8 mouse cellular contexts compared by ENCODE assay signal in genomic region chr13:55444937-55445315, GRCm38 (mm10). TPM values are rescaled to one million over a fixed set of nuclear protein-coding genes. Genes with fewer than 3 reads are reported as not detected.
DNase-seq lines count a peak whose midpoint lies in the region; ATAC-seq and TF ChIP-seq lines count a peak whose summit lies in the region.

Grk6 (plus strand) TSS chr13:55445072.

- peak within 1 kb of the TSS; percentile 94 for H3K9ac ChIP-seq in MEL (ENCODE audit: control insufficient read depth, low read depth, low read length, poor library complexity, severe bottlenecking)
- peak within 1 kb of the TSS; percentile 81 for H3K9ac ChIP-seq in forebrain, postnatal 0 days
- peak within 1 kb of the TSS; percentile 97 for H3K9ac ChIP-seq in lung, embryonic 15.5 days

- no peak for TF ChIP-seq RAD21 in MEL (IDR thresholded peaks at IDR 0.05; ENCODE audit: low read depth, low read length)

- DNase-seq in MEL (ENCODE audit: low read depth, low spot score), result peak; percentile 99
- DNase-seq in cerebellum, adult 2 months, result peak; percentile 99 to 100
- DNase-seq in forebrain, postnatal 0 days, result peak; percentile 100
- DNase-seq in heart, postnatal 4 days, result peak; percentile 99
- peak; percentile 100 for DNase-seq in layer of hippocampus, adult 8-10 months (ENCODE audit: low spot score in 2 of 2)
- peak; percentile 100 for DNase-seq in ovary, adult 18-20 months (ENCODE audit: low spot score)
- DNase-seq in thymus, postnatal 0 days (ENCODE audit: low spot score), result peak; percentile 99

- no peaks in the 10 kb centered on the region for H3K27me3 ChIP-seq in MEL (ENCODE audit: control insufficient read depth in 1 of 2, insufficient read depth in 2 of 2, low read length in 2 of 2)
- H3K27me3 ChIP-seq in cerebellum, adult 2 months (ENCODE audit: control insufficient read depth, insufficient read depth, low read length), result no peaks in the 10 kb centered on the region
- no peaks in the 10 kb centered on the region for H3K27me3 ChIP-seq in forebrain, postnatal 0 days (ENCODE audit: insufficient read depth, low read length)
- H3K27me3 ChIP-seq in lung, embryonic 15.5 days, result no peaks in the 10 kb centered on the region

- ATAC-seq in forebrain, postnatal 0 days, result peak; percentile 95
- ATAC-seq in lung, embryonic 15.5 days (ENCODE audit: borderline replicate concordance, extremely low read depth, low FRiP score, low TSS enrichment), result peak; percentile 96

- no peak for TF ChIP-seq EP300 in MEL (IDR thresholded peaks at IDR 0.05; ENCODE audit: low read depth in 1 of 2, low read length in 2 of 2)

- H3K9me3 ChIP-seq in MEL (replicated peaks; ENCODE audit: insufficient read depth, low read length), result no peaks in the 10 kb centered on the region
- H3K9me3 ChIP-seq in forebrain, postnatal 0 days (ENCODE audit: low read length), result no peaks in the 10 kb centered on the region
- H3K9me3 ChIP-seq in lung, embryonic 15.5 days, result no peaks in the 10 kb centered on the region

- peaks cover 0 to 18% of the 10 kb centered on the region in 2 experiments; a peak in 2 of 4 replicates for H3K36me3 ChIP-seq in MEL (ENCODE audit: control insufficient read depth in 1 of 2, insufficient read depth in 2 of 2, low read length in 2 of 2)
- no peaks in the 10 kb centered on the region for H3K36me3 ChIP-seq in forebrain, postnatal 0 days (ENCODE audit: insufficient read depth)
- peaks cover 4% of the 10 kb centered on the region; the same call in 1 of the 2 replicates for H3K36me3 ChIP-seq in lung, embryonic 15.5 days

- H3K4me3 ChIP-seq in MEL (ENCODE audit: control insufficient read depth in 1 of 2, insufficient read depth in 1 of 2, low read depth in 2 of 2, low read length in 2 of 2), result peak within 1 kb of the TSS; percentile 80 to 83
- peak within 1 kb of the TSS; percentile 87 for H3K4me3 ChIP-seq in cerebellum, adult 2 months (replicated peaks; ENCODE audit: insufficient read depth, low read depth, low read length)
- peak within 1 kb of the TSS; percentile 86 for H3K4me3 ChIP-seq in forebrain, postnatal 0 days (ENCODE audit: low read depth, low read length)
- peak within 1 kb of the TSS; percentile 90 for H3K4me3 ChIP-seq in lung, embryonic 15.5 days

- peaks cover 32% of the 10 kb centered on the region for H3K79me2 ChIP-seq in MEL (ENCODE audit: control insufficient read depth, insufficient read depth, low read length, poor library complexity)

- peaks cover 7 to 31% of the 10 kb centered on the region in 2 experiments for H3K4me1 ChIP-seq in MEL (ENCODE audit: control insufficient read depth in 1 of 2, insufficient read depth in 2 of 2, low read length in 2 of 2)
- H3K4me1 ChIP-seq in cerebellum, adult 2 months (ENCODE audit: control insufficient read depth, insufficient read depth, low read length), result no peaks in the 10 kb centered on the region
- H3K4me1 ChIP-seq in forebrain, postnatal 0 days (ENCODE audit: insufficient read depth), result no peaks in the 10 kb centered on the region; the same call in 1 of the 2 replicates
- H3K4me1 ChIP-seq in lung, embryonic 15.5 days, result peaks cover 23% of the 10 kb centered on the region

- no peak for TF ChIP-seq CTCF in MEL (IDR thresholded peaks at IDR 0.05 in 2 of 3, conservative IDR thresholded peaks at IDR 0.05 in 1 of 3; ENCODE audit: control insufficient read depth in 1 of 3, insufficient read depth in 1 of 3, low read depth in 2 of 3, low read length in 3 of 3, poor library complexity in 1 of 3, severe bottlenecking in 1 of 3)
- TF ChIP-seq CTCF in cerebellum, adult 2 months (IDR thresholded peaks at IDR 0.05; ENCODE audit: borderline replicate concordance, insufficient read depth, low read depth, low read length), result no peak
- TF ChIP-seq CTCF in forebrain, postnatal 0 days (IDR thresholded peaks at IDR 0.05; ENCODE audit: low read depth), result no peak

- WGBS in cerebellum, adult 2 months, result 0% methylated on average over 32 of the region's 35 CpGs
- 1% methylated on average over 30 of the region's 35 CpGs for WGBS in forebrain, postnatal 0 days
- under 1% methylated on average over 35 of the region's 35 CpGs for WGBS in lung, embryonic 15.5 days

- H3K4me2 ChIP-seq in forebrain, postnatal 0 days (ENCODE audit: low read depth), result peak within 1 kb of the TSS; percentile 84
- peak within 1 kb of the TSS; percentile 62 for H3K4me2 ChIP-seq in lung, embryonic 15.5 days

- TF ChIP-seq POLR2A in MEL (IDR thresholded peaks at IDR 0.05; ENCODE audit: control insufficient read depth in 1 of 2, insufficient read depth in 1 of 2, low read depth in 1 of 2, low read length in 2 of 2, poor library complexity in 1 of 2), result no peak
- TF ChIP-seq POLR2A in cerebellum, adult 2 months (IDR thresholded peaks at IDR 0.05; ENCODE audit: borderline replicate concordance, insufficient read depth, low read length), result no peak

- H3K27ac ChIP-seq in MEL (ENCODE audit: control insufficient read depth, low read depth, low read length), result peak within 1 kb of the TSS; percentile 85
- H3K27ac ChIP-seq in cerebellum, adult 2 months (ENCODE audit: insufficient read depth, low read length), result peak within 1 kb of the TSS; percentile 81
- peak within 1 kb of the TSS; percentile 93 for H3K27ac ChIP-seq in forebrain, postnatal 0 days (ENCODE audit: low read depth, low read length)
- H3K27ac ChIP-seq in lung, embryonic 15.5 days, result peak within 1 kb of the TSS; percentile 98

TF ChIP-seq in MEL, 35 proteins besides CTCF, POLR2A, EP300 and RAD21:
- TF ChIP-seq TAL1 (IDR thresholded peaks at IDR 0.05; ENCODE audit: low read length) (no peak), MAX (IDR thresholded peaks at IDR 0.05; ENCODE audit: low read length) (no peak; the same call in 1 of the 2 replicates), ZMIZ1 (IDR thresholded peaks at IDR 0.05; ENCODE audit: low read depth, low read length) (no peak), CHD2 (IDR thresholded peaks at IDR 0.05; ENCODE audit: low read length) (peak; percentile 86), NELFE (IDR thresholded peaks at IDR 0.05; ENCODE audit: low read depth, low read length) (no peak), RCOR1 (IDR thresholded peaks at IDR 0.05; ENCODE audit: low read depth, low read length) (no peak), MAZ (IDR thresholded peaks at IDR 0.05; ENCODE audit: low read depth, low read length) (0 out of 2 replicates have a peak, but pooled peaks have one; percentile 28), USF1 (IDR thresholded peaks at IDR 0.05; ENCODE audit: low read depth, low read length) (0 out of 2 replicates have a peak, but pooled peaks have one; percentile 28)
TF ChIP-seq in MEL: peak in this region for 3.

RNA-seq across cellular contexts. Expression of gene Grk6, which starts in this region (rescaled TPM):
- total RNA-seq in MEL (2012; rRNA removed), result 75.9 and 83.2 TPM in 2 replicates
- polyA plus RNA-seq in MEL (2012; ENCODE audit: insufficient read depth in 1 of 2, insufficient read length in 2 of 2, low read depth in 1 of 2, low replicate concordance in 2 of 2, missing spikeins in 1 of 2), result 10 to 100 TPM in 1 of 2 experiments, not detected in 1; 96.7 TPM
- 52.7 and 53.9 TPM in 2 replicates for polyA plus RNA-seq in cerebellum, adult 2 months (2012; rRNA removed)
- 79.5 and 88.2 TPM in 2 replicates for total RNA-seq in forebrain, postnatal 0 days (2014; rRNA removed)
- 38.5 and 40.8 TPM in 2 replicates for polyA plus RNA-seq in forebrain, postnatal 0 days (2015; fragmentation: Nextera tagmentation; extraction: Ambion mirVana)
- total RNA-seq in heart, postnatal 4 days (2021), result 10 to 100 TPM; 29.9 to 31.1 TPM
- 10 to 100 TPM; 61.4 to 74.2 (median 67.5) TPM for total RNA-seq in layer of hippocampus, adult 8-10 months (2022)
- 45.1 and 45.7 TPM in 2 replicates for polyA plus RNA-seq in lung, embryonic 15.5 days (2015; fragmentation: Nextera tagmentation; extraction: Ambion mirVana)
- 76.9 and 87.8 TPM in 2 replicates for polyA plus RNA-seq in thymus, postnatal 0 days (2015; fragmentation: Nextera tagmentation; extraction: Ambion mirVana)

Comparison
In these comparisons a context has a peak if more than half of its experiments do, and no peak if none do; other contexts are left out.
1. Peak in every context shown above with its lines: DNase-seq, ATAC-seq, H3K4me3 ChIP-seq and H3K27ac ChIP-seq.